Mouse (Mus musculus) G1E (cell line): ENCODE results near the gene Rgs19. TPM values are rescaled to one million over a fixed set of nuclear protein-coding genes. Genes with fewer than 3 reads are reported as not detected.
A peak's percentile ranks its signal among the peaks of the same experiment; 100 is the strongest.

Source experiments
- ATAC-seq: 2 replicates; pipeline ENCODE4 v1.8.0; 2016; ENCODE audit warnings: mild to moderate bottlenecking; ENCODE audit not compliant: insufficient number of reproducible peaks, poor library complexity, low FRiP score, severe bottlenecking; ENCODE audit errors: extremely low read depth
- DNase-seq: peaks from one replicate; pipeline ENCODE4 v3.0.0; 2012; ENCODE audit warnings: low spot score
- H3K27me3 ChIP-seq: 2 replicates; pipeline ENCODE4 v1.6.1; 2012; ENCODE audit warnings: mild to moderate bottlenecking, low read length, inconsistent platforms; ENCODE audit not compliant: insufficient read depth
- H3K36me3 ChIP-seq: replicated peaks from 2 replicates; pipeline ENCODE3; 2012; ENCODE audit warnings: mild to moderate bottlenecking, inconsistent platforms
- H3K4me1 ChIP-seq: 2 replicates; pipeline ENCODE4 v1.6.1; 2012; ENCODE audit warnings: low read depth, low read length, inconsistent platforms, mixed read lengths; ENCODE audit not compliant: insufficient read depth
- H3K4me3 ChIP-seq: 2 replicates; pipeline ENCODE4 v1.5.1; 2012; ENCODE audit warnings: low read depth, mild to moderate bottlenecking, inconsistent platforms, low read length, moderate library complexity, mixed read lengths
- H3K9me3 ChIP-seq: replicated peaks from 2 replicates; pipeline ENCODE4 v1.6.1; 2012; ENCODE audit warnings: inconsistent platforms
- CTCF ChIP-seq: IDR thresholded peaks from 2 replicates; pipeline ENCODE4 v1.5.1; 2012; ENCODE audit warnings: low read depth, low read length, inconsistent platforms, mixed read lengths
- GATA1 ChIP-seq: IDR thresholded peaks from 2 replicates; pipeline ENCODE4 v1.6.1; 2012; ENCODE audit warnings: borderline replicate concordance, low read length, inconsistent platforms, mixed read lengths
- GATA2 ChIP-seq: IDR thresholded peaks from 2 replicates; pipeline ENCODE4 v1.6.1; 2012; ENCODE audit warnings: low read depth, low read length, inconsistent platforms, borderline replicate concordance
- POLR2AphosphoS5 ChIP-seq: IDR thresholded peaks from 2 replicates; pipeline ENCODE4 v1.6.1; 2012; ENCODE audit warnings: low read depth, low read length, inconsistent platforms; ENCODE audit not compliant: insufficient replicate concordance
- TAL1 ChIP-seq: conservative IDR thresholded peaks from 2 replicates; pipeline ENCODE4 v1.6.1; 2012; ENCODE audit warnings: low read depth, low read length, inconsistent platforms, mixed read lengths
- polyA plus RNA-seq: library from polyadenylated mRNA; stranded (reverse); fragments of >175 nt; gene quantifications from 2 replicates; pipeline ENCODE4 v1.2.3, GENCODE M21; 2012
- total RNA-seq, 2 experiments: library from RNA; stranded (forward) in 1 of 2; stranded (reverse) in 1 of 2; fragments of 200-1000 nt in 1 of 2; fragments of >200 nt in 1 of 2; fragmentation: Nextera tagmentation in 1 of 2; gene quantifications; 2 replicates each; pipeline ENCODE4 v1.2.3; 2014 to 2017

Rgs19 gene
- total and polyA plus RNA-seq, 3 experiments: 52.2 to 62.5 (median 52.4) TPM

GRCm38 (mm10) chr2:181648926-181649325 is 44.9 kb downstream of the Rgs19 start:
- TF ChIP-seq GATA1 (no peak), POLR2AphosphoS5 (no peak), GATA2 (no peak), TAL1 (no peak), CTCF (no peak)
- no peak for ATAC-seq

GRCm38 (mm10) chr2:181646626-181647472 is 46.9 kb downstream of the Rgs19 start:
- TF ChIP-seq TAL1: no peak
- no peaks in the 10 kb centered on the region for H3K27me3 ChIP-seq
- H3K36me3 ChIP-seq: peaks cover 96% of the 10 kb centered on the region
- no peak overlapping the region for H3K4me3 ChIP-seq
- DNase-seq (no peak), ATAC-seq (no peak)
- no peaks in the 10 kb centered on the region for H3K9me3 ChIP-seq
- no peaks in the 10 kb centered on the region for H3K4me1 ChIP-seq

More at GRCm38 (mm10) chr2:181648926-181649325, 44.9 kb downstream of the Rgs19 start:
- Histone ChIP-seq H3K36me3 (peaks cover 97% of the 10 kb centered on the region), H3K4me3 (no peak overlapping the region), H3K9me3 (no peaks in the 10 kb centered on the region), H3K4me1 (no peaks in the 10 kb centered on the region), H3K27me3 (no peaks in the 10 kb centered on the region)
- DNase-seq: no peak

- ATAC-seq (no peak), DNase-seq (no peak)
- peaks cover 99% of the 10 kb centered on the region for H3K36me3 ChIP-seq
- H3K4me1 ChIP-seq: no peaks in the 10 kb centered on the region
- H3K4me3 ChIP-seq: no peak overlapping the region
- no peaks in the 10 kb centered on the region for H3K27me3 ChIP-seq
- H3K9me3 ChIP-seq: no peaks in the 10 kb centered on the region
- no peak for TF ChIP-seq POLR2AphosphoS5
- no peak for TF ChIP-seq GATA1
- TF ChIP-seq CTCF: no peak
- no peak for TF ChIP-seq GATA2
- no peak for TF ChIP-seq TAL1
Measured at GRCm38 (mm10) chr2:181645666-181646065, 48.1 kb downstream of the Rgs19 start.

- ATAC-seq (0 out of 2 replicates have a peak, but pooled peaks have one; percentile 15), DNase-seq (no peak)
- no peaks in the 10 kb centered on the region for H3K4me1 ChIP-seq
- H3K27me3 ChIP-seq: no peaks in the 10 kb centered on the region
- H3K4me3 ChIP-seq: no peak overlapping the region
- H3K36me3 ChIP-seq: peaks cover 99% of the 10 kb centered on the region
- TF ChIP-seq CTCF (peak; percentile 44; the same call in 1 of the 2 replicates), POLR2AphosphoS5 (no peak)
- H3K9me3 ChIP-seq: no peaks in the 10 kb centered on the region
Measured at GRCm38 (mm10) chr2:181644361-181644760, 49.4 kb downstream of the Rgs19 start.

Other genes with a start within 250 kb of the Rgs19 start
- not detected in 2 replicates for gene Zbtb46, start 234.6 kb downstream of the Rgs19 start, total RNA-seq (2014; fragmentation: Nextera tagmentation)
- gene Zbtb46, start 234.6 kb downstream of the Rgs19 start, total RNA-seq (2017): 0.23 and 0.66 TPM in 2 replicates
- gene Zbtb46, start 234.6 kb downstream of the Rgs19 start, polyA plus RNA-seq: 0.04 TPM in 1 of 2 replicates, not detected in the other
- gene Abhd16b, start 200.8 kb downstream of the Rgs19 start, total RNA-seq (2014; fragmentation: Nextera tagmentation): not detected in 2 replicates
- gene Abhd16b, start 200.8 kb downstream of the Rgs19 start, total RNA-seq (2017): not detected in 2 replicates
- gene Abhd16b, start 200.8 kb downstream of the Rgs19 start, polyA plus RNA-seq: not detected in 2 replicates
- 56.4 and 65.2 TPM in 2 replicates for gene Tpd52l2, start 196.8 kb downstream of the Rgs19 start, total RNA-seq (2014; fragmentation: Nextera tagmentation)
- gene Tpd52l2, start 196.8 kb downstream of the Rgs19 start, total RNA-seq (2017): 87.1 and 89.2 TPM in 2 replicates
- 45.3 and 47.1 TPM in 2 replicates for gene Tpd52l2, start 196.8 kb downstream of the Rgs19 start, polyA plus RNA-seq
- 41.9 and 46.4 TPM in 2 replicates for gene Dnajc5, start 173.5 kb downstream of the Rgs19 start, total RNA-seq (2014; fragmentation: Nextera tagmentation)
- gene Dnajc5, start 173.5 kb downstream of the Rgs19 start, total RNA-seq (2017): 49.5 and 52.7 TPM in 2 replicates
- 34.3 and 34.8 TPM in 2 replicates for gene Dnajc5, start 173.5 kb downstream of the Rgs19 start, polyA plus RNA-seq
- gene Uckl1, start 109.1 kb downstream of the Rgs19 start, total RNA-seq (2014; fragmentation: Nextera tagmentation): 51.3 and 66.0 TPM in 2 replicates
- 54.9 and 63.9 TPM in 2 replicates for gene Uckl1, start 109.1 kb downstream of the Rgs19 start, total RNA-seq (2017)
- gene Uckl1, start 109.1 kb downstream of the Rgs19 start, polyA plus RNA-seq: 46.9 and 63.2 TPM in 2 replicates
- gene Prpf6, start 102.1 kb downstream of the Rgs19 start, total RNA-seq (2014; fragmentation: Nextera tagmentation): 53.1 and 60.8 TPM in 2 replicates
- 76.4 and 91.9 TPM in 2 replicates for gene Prpf6, start 102.1 kb downstream of the Rgs19 start, total RNA-seq (2017)
- 20.3 and 27.8 TPM in 2 replicates for gene Prpf6, start 102.1 kb downstream of the Rgs19 start, polyA plus RNA-seq
- 19.9 and 40.5 TPM in 2 replicates for gene Zfp512b, start 101.2 kb downstream of the Rgs19 start, total RNA-seq (2014; fragmentation: Nextera tagmentation)
- gene Zfp512b, start 101.2 kb downstream of the Rgs19 start, total RNA-seq (2017): 16.3 and 19.8 TPM in 2 replicates
- 88.2 and 90.0 TPM in 2 replicates for gene Zfp512b, start 101.2 kb downstream of the Rgs19 start, polyA plus RNA-seq
- gene Samd10, start 94.8 kb downstream of the Rgs19 start, total RNA-seq (2014; fragmentation: Nextera tagmentation): 10.6 and 16.1 TPM in 2 replicates
- gene Samd10, start 94.8 kb downstream of the Rgs19 start, total RNA-seq (2017): 2.5 and 3.1 TPM in 2 replicates
- gene Samd10, start 94.8 kb downstream of the Rgs19 start, polyA plus RNA-seq: 7.6 and 9.7 TPM in 2 replicates
- gene Gm29797, start 36.9 kb downstream of the Rgs19 start, total RNA-seq (2014; fragmentation: Nextera tagmentation): not detected in 2 replicates
- not detected in 2 replicates for gene Gm29797, start 36.9 kb downstream of the Rgs19 start, total RNA-seq (2017)
- 0.12 TPM in 1 of 2 replicates, not detected in the other for gene Gm29797, start 36.9 kb downstream of the Rgs19 start, polyA plus RNA-seq
- gene Sox18, start 22.3 kb downstream of the Rgs19 start, total RNA-seq (2014; fragmentation: Nextera tagmentation): not detected in 2 replicates
- 0.05 TPM in 1 of 2 replicates, not detected in the other for gene Sox18, start 22.3 kb downstream of the Rgs19 start, total RNA-seq (2017)
- gene Sox18, start 22.3 kb downstream of the Rgs19 start, polyA plus RNA-seq: 0.04 TPM in 1 of 2 replicates, not detected in the other
- not detected in 2 replicates for gene Tcea2, start 13.7 kb downstream of the Rgs19 start, total RNA-seq (2014; fragmentation: Nextera tagmentation)
- gene Tcea2, start 13.7 kb downstream of the Rgs19 start, total RNA-seq (2017): 1.2 TPM in 2 replicates
- 0.28 and 0.32 TPM in 2 replicates for gene Tcea2, start 13.7 kb downstream of the Rgs19 start, polyA plus RNA-seq
- gene Lkaaear1, start 4.5 kb upstream of the Rgs19 start, total RNA-seq (2014; fragmentation: Nextera tagmentation): not detected in 2 replicates
- gene Lkaaear1, start 4.5 kb upstream of the Rgs19 start, total RNA-seq (2017): not detected in 2 replicates
- not detected in 2 replicates for gene Lkaaear1, start 4.5 kb upstream of the Rgs19 start, polyA plus RNA-seq
- not detected in 2 replicates for gene Oprl1, start 21.0 kb upstream of the Rgs19 start, total RNA-seq (2014; fragmentation: Nextera tagmentation)
- 0.23 TPM in 1 of 2 replicates, not detected in the other for gene Oprl1, start 21.0 kb upstream of the Rgs19 start, total RNA-seq (2017)
- gene Oprl1, start 21.0 kb upstream of the Rgs19 start, polyA plus RNA-seq: not detected in 2 replicates
- gene Myt1, start 69.4 kb upstream of the Rgs19 start, total RNA-seq (2014; fragmentation: Nextera tagmentation): not detected in 2 replicates
- gene Myt1, start 69.4 kb upstream of the Rgs19 start, total RNA-seq (2017): 0.06 and 0.22 TPM in 2 replicates
- not detected in 2 replicates for gene Myt1, start 69.4 kb upstream of the Rgs19 start, polyA plus RNA-seq
- gene Pcmtd2, start 143.9 kb upstream of the Rgs19 start, total RNA-seq (2014; fragmentation: Nextera tagmentation): 36.9 and 39.3 TPM in 2 replicates
- 33.8 and 42.3 TPM in 2 replicates for gene Pcmtd2, start 143.9 kb upstream of the Rgs19 start, total RNA-seq (2017)
- gene Pcmtd2, start 143.9 kb upstream of the Rgs19 start, polyA plus RNA-seq: 13.1 and 17.4 TPM in 2 replicates
- gene Polr3k, start 170.4 kb upstream of the Rgs19 start, total RNA-seq (2014; fragmentation: Nextera tagmentation): 36.7 and 39.7 TPM in 2 replicates
- 46.6 and 50.3 TPM in 2 replicates for gene Polr3k, start 170.4 kb upstream of the Rgs19 start, total RNA-seq (2017)
- 1.3 and 3.1 TPM in 2 replicates for gene Polr3k, start 170.4 kb upstream of the Rgs19 start, polyA plus RNA-seq